Mouse (Mus musculus) G1E (cell line): ENCODE data around the gene Slc22a17.

Source experiments
- CTCF ChIP-seq: IDR thresholded peaks from 2 replicates; pipeline ENCODE4 v1.5.1; 2012; ENCODE audit warnings: low read depth, low read length, inconsistent platforms, mixed read lengths
- GATA1 ChIP-seq: IDR thresholded peaks from 2 replicates; pipeline ENCODE4 v1.6.1; 2012; ENCODE audit warnings: borderline replicate concordance, low read length, inconsistent platforms, mixed read lengths
- POLR2AphosphoS5 ChIP-seq: IDR thresholded peaks from 2 replicates; pipeline ENCODE4 v1.6.1; 2012; ENCODE audit warnings: low read depth, low read length, inconsistent platforms; ENCODE audit not compliant: insufficient replicate concordance
- TAL1 ChIP-seq: conservative IDR thresholded peaks from 2 replicates; pipeline ENCODE4 v1.6.1; 2012; ENCODE audit warnings: low read depth, low read length, inconsistent platforms, mixed read lengths

GRCm38 (mm10) chr14:54913343-54913742, 411 bp upstream of the Slc22a17 start:
- TF ChIP-seq CTCF (no peak), GATA1 (no peak), TAL1 (no peak), POLR2AphosphoS5 (no peak)
